Mouse (Mus musculus): ENCODE data around the gene Plpp3.

Gene Plpp3

DNA sequence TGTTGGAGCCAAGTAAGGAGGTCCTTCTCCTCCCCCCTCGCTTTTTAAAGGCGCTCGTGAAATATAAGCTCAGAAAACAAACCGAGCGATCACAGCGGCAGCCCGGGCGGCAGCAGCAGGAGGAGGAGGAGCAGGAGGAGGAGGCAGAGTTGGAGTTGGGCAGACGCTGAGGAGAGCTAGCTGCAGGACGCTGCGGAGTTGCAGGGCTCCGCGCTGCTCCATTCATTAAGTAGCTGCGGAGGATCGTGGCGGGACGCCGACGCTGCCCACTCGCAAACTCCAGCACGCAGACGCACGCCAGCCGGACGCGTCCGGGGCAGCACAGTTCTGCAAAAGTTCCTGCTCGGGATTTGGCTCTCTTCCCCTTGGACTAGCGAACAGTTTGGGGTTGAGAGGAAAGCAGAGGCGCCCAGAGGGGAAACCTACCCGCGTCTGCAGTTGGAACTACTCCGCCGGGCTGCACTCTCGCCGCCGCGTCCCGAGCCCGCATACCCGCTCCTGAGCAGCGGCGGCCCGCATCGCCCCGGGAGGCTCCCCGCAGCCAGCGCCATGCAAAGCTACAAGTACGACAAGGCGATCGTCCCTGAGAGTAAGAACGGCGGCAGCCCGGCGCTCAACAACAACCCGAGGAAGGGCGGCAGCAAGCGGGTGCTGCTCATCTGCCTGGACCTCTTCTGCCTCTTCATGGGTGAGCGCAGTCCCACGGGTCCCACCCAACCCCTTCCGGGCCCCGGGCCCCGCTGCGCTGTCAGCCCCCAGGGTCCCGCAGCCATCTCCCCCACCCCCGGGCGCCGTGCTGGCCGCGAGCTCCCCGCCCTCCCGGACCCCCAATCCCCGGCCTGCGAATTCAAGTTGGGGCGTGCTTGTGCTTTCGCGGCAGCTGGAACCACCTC, at the start of gene Plpp3:
Gene Plpp3 (plus strand): TSS at position 72 of the 893 bp plus-strand sequence.
- DNase-seq, result peak; percentile 45

DNA sequence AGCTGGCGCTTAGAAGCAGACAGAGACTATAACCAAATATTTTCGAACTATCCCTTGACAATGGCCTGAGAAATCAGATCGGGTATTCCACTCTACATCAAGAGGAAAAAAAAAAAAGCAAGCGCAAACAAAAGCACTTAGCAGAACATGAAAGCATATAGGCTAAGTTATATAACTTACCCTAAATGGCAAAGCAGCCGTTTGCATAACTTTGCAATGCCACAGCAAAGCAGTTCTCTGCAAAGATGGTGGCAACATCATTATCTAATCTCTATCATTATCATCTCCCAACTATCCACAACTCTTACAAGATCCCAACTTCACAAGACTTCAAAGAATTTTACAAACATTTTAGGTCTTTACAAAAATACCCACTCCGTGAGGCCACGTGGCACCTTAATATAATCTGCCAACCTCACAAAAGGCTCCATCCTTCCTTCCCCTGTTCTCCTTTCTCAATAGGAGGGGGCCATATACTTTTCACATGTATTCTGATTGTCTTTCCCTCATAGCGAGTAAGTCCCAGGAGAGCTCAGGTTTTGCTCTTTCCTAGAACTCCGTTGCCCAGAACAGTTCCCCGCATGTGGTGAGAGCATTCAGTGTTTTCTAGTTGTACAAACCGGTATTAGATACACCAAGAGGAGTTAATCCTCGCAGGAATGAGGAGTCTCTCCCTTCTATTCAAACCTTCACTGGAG, 49.1 kb upstream of the Plpp3 start:
- no peak for DNase-seq

DNA sequence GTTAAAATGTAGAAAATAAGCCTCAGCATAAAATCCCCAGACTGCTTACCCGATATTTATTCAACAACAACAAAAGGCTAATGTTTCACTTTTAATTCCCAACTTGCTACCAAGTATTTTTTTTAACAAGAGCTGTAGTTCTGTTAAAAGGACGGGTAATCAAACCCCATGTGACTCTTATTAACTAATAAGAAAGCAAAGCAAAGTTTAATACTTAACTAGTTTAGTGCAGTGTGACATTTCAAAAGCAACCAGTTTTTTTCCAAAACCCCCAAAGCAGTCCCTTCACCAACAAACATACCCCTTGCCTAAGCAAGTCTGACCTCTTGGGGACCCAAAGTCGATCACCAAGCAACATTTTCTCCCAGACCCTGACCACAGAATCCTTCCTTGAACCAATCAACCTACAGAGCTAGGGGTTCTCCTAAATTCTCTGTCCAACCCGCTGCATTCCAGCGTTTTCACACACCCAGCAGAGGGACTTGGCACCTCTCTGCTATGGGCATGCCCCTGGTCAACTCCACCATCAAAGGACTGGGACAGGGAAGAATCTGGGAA, 48.4 kb upstream of the Plpp3 start:
- no peak for DNase-seq

GRCm38 (mm10) chr4:105109199-105109989, 47.8 kb upstream of the Plpp3 start, which contains the start of gene Prkaa2:
TSS of gene Prkaa2 (minus strand) at chr4:105109890.
- DNase-seq, result peak; percentile 82

DNA sequence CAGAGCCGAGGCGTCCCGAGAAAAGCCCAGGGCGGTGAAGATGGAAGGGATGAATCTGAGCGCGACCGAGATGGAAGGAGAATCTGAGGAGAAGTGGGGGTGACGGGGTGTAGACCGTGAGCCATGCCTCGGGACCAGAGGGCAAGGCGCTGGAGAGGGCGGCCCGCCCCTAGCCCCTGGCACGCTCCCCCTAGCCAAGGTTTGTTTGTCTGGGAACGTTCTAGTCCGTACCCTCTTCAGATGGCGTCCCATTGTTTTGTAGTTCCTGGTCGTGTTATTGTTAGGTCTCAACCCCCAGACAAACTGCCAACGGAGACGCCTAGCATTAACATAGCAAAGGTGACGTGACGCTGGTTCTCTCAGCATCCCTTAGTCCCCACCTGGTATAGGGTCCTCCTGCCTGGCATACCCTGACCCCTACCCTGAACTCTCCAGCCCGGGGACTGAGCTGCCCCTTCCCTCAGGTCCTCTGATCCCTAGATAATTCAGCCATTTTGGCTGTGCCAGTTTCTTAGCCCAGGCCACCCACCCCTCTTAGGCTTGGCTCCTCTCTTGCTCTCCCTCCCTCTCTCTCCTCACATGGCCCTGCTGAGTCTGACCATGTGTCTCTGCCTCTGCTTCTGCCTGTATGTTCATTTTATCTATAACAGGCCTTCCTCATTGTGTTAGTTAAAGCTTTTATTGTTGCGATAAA, 47.0 kb upstream of the Plpp3 start:
- peak; percentile 74 for DNase-seq

DNA sequence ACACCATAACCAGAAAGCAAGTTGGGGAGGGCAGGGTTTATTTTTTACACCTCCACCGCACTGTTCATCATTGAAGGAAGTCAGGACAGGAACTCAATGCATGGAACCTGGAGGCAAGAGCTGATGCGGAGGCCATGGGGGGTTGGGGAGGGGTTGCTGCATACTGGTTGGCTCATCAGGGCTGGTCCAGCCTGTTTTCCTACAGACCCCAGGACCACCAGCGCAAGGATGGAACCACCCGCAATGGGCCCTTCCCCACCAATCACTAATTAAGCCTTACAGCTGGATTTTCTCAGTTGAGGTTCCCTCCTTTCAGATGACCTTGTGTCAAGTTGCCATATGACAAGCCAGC, 46.5 kb upstream of the Plpp3 start:
- DNase-seq, result peak; percentile 61

- DNase-seq, result no peak
These were observed 45.4 kb upstream of the Plpp3 start for GRCm38 (mm10) chr4:105111770-105112169.

GRCm38 (mm10) chr4:105113042-105113441, 44.1 kb upstream of the Plpp3 start:
- no peak for DNase-seq

- DNase-seq, result no peak
These were observed 43.7 kb upstream of the Plpp3 start for GRCm38 (mm10) chr4:105113468-105113867.

GRCm38 (mm10) chr4:105121081-105121480, 36.1 kb upstream of the Plpp3 start:
- no peak for DNase-seq

GRCm38 (mm10) chr4:105122429-105122828, 34.7 kb upstream of the Plpp3 start:
- peak; percentile 58 for DNase-seq

GRCm38 (mm10) chr4:105129212-105129611, 27.9 kb upstream of the Plpp3 start:
- DNase-seq, result no peak

DNA sequence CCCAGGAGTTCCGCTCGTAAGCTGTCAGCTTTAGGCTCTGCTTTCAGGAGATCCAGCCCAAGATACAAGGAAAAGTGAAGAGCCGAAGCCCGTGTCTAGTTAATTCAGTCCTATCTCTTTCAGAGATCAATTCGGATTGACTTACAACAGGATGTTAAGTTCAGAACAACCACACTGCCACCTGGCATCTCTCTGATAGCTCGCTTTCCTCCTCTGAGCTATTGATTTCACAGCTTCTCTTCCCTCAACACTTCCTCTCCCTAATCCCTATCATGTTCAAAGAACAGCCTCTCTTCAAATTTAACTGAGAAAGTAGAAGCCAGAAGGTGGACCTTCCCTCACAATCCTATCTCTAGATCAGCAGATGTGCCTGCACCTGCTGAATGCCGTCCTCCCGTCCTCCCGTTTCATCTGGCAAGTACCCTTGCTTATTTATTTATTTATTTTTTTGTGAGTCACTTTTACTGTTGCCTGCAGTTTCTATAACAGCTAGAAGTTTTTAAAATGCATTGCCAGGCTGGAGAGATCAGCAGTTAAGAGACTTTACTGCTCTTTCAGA, 25.3 kb upstream of the Plpp3 start:
- DNase-seq, result no peak

DNA sequence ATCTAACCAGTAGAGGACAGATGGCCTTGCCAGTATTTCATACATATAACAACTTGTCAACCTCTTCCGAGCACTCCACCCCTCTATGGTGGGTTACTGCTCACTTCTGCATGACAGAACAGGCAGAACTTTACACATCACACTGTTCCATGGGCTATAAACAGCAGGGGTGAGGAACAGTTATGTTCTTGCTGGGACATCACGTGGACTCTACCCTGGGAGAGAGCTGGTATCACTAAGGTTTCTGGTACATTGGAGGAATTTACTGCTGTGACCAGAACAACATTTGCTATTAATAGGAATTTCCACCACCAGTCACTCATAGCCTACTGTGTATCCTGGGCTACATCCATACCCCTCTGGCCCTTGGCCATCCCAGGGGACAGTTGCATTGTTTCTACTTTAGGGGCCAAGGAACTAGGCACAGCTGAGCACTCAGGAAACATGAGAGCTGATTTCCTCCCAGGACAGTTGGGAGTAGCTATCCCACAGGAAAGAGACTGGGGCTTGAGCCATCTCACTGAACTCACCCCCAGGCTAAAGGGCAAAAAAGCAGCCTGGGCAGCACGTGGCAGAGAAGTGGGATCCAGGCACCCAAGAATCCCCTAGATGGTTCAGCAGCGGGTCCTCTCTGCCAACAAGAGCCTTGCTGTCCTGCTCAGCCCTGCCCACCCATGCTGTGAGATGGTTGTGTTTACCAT, 23.6 kb upstream of the Plpp3 start:
- no peak for DNase-seq

DNA sequence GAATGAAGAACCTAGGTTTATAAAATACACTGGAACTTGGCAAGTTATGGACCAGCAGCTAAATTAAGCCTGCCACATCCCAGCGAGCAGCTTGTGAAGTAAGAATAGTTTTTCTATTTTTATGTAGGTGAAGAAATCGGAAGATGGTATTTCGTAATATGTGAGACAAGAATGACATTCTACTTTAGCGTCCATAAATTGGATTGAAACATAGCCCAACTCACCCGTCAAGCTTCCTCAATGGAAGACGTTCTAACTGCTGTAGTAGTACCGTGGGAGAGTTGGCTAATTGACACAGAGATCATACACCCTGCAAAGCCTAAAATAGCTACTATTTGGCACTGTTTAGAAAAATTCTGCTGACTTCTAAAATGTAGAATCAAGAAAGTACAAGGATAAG, 7.7 kb upstream of the Plpp3 start:
- DNase-seq, result no peak

GRCm38 (mm10) chr4:105151911-105152690, 5.0 kb upstream of the Plpp3 start:
- peak; percentile 18 for DNase-seq

DNA sequence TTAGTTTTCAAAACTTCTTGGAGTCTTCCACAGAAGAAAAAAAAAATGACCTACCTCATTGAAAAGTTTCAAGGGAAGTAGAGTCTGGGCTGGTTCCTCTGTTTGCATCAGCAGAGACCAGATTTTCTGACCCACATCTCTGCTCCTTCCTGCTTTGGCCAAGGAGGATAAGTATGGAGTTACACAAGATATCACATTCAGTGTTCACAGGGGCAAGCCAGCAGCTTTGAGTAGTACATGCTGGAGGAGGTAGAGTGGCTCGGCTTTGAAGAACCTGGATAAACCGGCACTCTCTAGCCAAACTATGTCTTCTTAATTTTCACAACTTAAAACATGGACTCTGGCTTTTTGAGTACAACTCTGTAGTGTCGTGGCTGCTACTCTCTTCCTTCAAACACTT, 3.9 kb upstream of the Plpp3 start:
- DNase-seq, result no peak

DNA sequence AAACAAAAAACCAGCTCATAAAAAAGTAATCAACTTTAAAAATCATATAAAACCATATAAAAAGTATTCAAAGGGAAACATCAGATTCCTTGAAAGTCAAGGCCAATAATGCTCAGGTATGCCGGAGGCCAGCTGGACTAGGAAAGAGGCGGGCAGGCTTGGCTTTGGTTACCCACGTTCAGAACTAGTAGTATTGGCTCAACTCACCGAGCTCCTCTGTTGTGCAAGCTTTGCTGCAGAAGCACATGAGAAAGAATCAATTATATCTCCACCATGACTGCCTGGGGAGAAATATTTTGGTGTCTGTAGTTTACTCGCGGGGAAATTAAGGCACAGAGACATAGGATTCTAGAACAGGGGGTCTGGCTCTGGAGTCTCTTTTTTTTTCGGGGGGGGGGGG, 866 bp upstream of the Plpp3 start:
- DNase-seq, result no peak

- DNase-seq, result no peak
These were observed 232 bp upstream of the Plpp3 start for GRCm38 (mm10) chr4:105156955-105157275.

DNA sequence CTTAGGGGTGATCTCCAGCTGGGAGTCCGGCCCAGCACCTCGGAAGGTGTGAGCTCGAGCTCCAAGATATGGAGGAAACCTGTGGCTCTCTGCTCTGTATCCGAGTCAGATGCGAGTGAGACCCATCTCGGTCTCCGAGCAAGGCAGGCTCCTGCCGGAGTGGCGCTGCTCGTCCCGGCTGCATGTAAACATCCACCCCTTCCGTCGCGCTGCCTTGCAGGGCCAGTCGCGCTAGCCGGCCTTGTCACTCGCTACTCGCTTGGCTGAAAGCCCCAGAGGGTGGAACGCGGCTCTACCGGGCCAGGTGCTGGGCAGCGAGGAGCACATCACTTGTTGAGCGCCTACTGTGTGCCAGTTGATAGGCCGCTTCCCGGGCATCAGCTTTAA, 1.0 kb downstream of the Plpp3 start:
- DNase-seq, result peak; percentile 31
